Mouse (Mus musculus) heart, embryonic 11.5 days (tissue): ENCODE results near the gene Morc1. TPM values are rescaled to one million over a fixed set of nuclear protein-coding genes. Genes with fewer than 3 reads are reported as not detected.

Experiments
- ATAC-seq: fragments of 200-750 bp; cut with Nextera tagmentation; replicated peaks from 2 replicates; pipeline ENCODE4 v1.8.0; 2017; ENCODE audit warnings: moderate library complexity; ENCODE audit not compliant: insufficient number of reproducible peaks, low FRiP score, low TSS enrichment
- H3K27ac ChIP-seq: fragments of 300-500 bp; sonication (generic); 2 replicates; pipeline ENCODE4 v1.5.1; 2014; ENCODE audit warnings: mild to moderate bottlenecking, low read depth, low read length
- H3K27me3 ChIP-seq: fragments of 300-500 bp; sonication (generic); 2 replicates; pipeline ENCODE4 v1.6.1; 2014; ENCODE audit warnings: mild to moderate bottlenecking, low read length, mixed read lengths; ENCODE audit not compliant: control insufficient read depth, insufficient read depth
- H3K36me3 ChIP-seq: fragments of 300-500 bp; sonication (generic); 2 replicates; pipeline ENCODE4 v1.6.1; 2014; ENCODE audit warnings: mild to moderate bottlenecking, low read length, moderate library complexity, mixed read lengths; ENCODE audit not compliant: control insufficient read depth, insufficient read depth
- H3K4me1 ChIP-seq: fragments of 300-500 bp; sonication (generic); 2 replicates; pipeline ENCODE4 v1.6.1; 2014; ENCODE audit warnings: low read length; ENCODE audit not compliant: control insufficient read depth, insufficient read depth
- H3K4me2 ChIP-seq: fragments of 300-500 bp; sonication (generic); 2 replicates; pipeline ENCODE4 v1.6.1; 2014; ENCODE audit warnings: mild to moderate bottlenecking, moderate library complexity
- H3K4me3 ChIP-seq: fragments of 300-500 bp; sonication (generic); 2 replicates; pipeline ENCODE4 v1.5.1; 2014; ENCODE audit warnings: low read depth, low read length
- H3K9ac ChIP-seq: fragments of 300-500 bp; sonication (generic); 2 replicates; pipeline ENCODE4 v1.6.1; 2014; ENCODE audit warnings: mild to moderate bottlenecking, low read depth, low read length, moderate library complexity
- H3K9me3 ChIP-seq: fragments of 300-500 bp; sonication (generic); replicated peaks from 2 replicates; pipeline ENCODE4 v1.6.1; 2016; ENCODE audit warnings: low read length; ENCODE audit not compliant: control insufficient read depth
- WGBS: fragments of 180-500 bp; shearing (Covaris S2); extraction: QIAGEN DNeasy Blood & Tissue Kit; methylation state at CpG from one replicate; pipeline ENCODE4 v1.1.7; 2014; ENCODE audit not compliant: insufficient replicate concordance; 5-methylcytosine and 5-hydroxymethylcytosine counted together
- polyA plus RNA-seq: library from polyadenylated mRNA; unstranded; fragments of >200 nt; fragmentation: Nextera tagmentation; extraction: Ambion mirVana; gene quantifications from 2 replicates; pipeline ENCODE4 v1.2.1, GENCODE M21; 2014

Morc1 gene
- polyA plus RNA-seq, 1 experiment from 2014 or later: 0.16 TPM

DNA sequence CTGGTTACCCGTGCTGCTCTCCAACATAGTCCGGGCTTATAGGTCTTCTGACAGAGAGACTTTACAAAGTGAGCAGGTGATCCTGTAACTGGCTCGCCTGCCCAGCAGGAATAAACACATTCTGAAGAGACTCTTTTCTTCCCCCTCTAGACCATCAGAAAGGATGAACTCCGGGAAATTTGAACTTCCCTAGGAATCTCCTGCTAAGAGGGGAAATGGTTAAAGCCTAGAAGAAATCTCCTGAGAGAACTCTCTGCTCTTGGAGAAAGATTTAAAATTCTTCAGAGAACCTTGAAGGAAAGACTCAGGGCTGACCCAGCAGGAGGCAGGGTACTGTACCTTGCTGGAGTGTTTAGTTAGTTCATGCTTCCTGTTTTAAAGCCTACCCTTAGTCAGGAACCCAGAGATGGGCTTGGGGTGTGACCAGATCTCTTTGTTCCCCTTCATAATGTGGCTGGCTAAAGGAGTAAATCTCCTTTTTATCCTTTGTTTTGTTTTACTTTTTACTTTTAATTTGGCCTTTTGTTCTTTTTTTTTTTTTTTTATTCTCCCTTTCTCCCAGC, 175.5 kb downstream of the Morc1 start:
- H3K4me2 ChIP-seq: no peak overlapping the region
- no peaks in the 10 kb centered on the region for H3K36me3 ChIP-seq
- no peaks in the 10 kb centered on the region for H3K4me1 ChIP-seq
- H3K27me3 ChIP-seq: no peaks in the 10 kb centered on the region
- no peak overlapping the region for H3K9ac ChIP-seq
- no peak overlapping the region for H3K27ac ChIP-seq
- WGBS: 55% methylated on average over 4 of the region's 4 CpGs
- H3K9me3 ChIP-seq: no peaks in the 10 kb centered on the region
- H3K4me3 ChIP-seq: no peak overlapping the region
- ATAC-seq: no peak

DNA sequence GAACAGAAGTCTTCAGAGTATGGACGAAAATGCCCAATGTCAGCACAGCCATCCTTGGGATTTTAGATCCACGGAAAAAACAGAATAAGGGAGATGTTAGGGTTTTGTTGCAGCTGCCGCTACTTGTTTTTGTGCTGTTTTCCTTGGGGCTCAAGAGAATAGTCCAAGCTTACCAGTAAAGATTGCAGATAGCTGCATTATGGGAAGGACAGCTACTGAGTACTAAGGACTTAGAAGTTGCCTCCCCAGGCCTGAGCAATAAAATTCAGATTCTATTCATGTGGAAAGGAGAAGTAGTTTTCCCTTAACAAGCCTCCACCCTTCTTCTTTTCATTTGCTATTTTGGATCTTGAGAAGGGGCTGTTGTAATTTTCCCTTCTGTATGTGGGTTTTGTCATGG, 177.2 kb downstream of the Morc1 start:
- no peaks in the 10 kb centered on the region for H3K36me3 ChIP-seq
- ATAC-seq: no peak
- H3K4me3 ChIP-seq: no peak overlapping the region
- no peaks in the 10 kb centered on the region for H3K27me3 ChIP-seq
- 84% methylated on average over 3 of the region's 3 CpGs for WGBS
- H3K9me3 ChIP-seq: no peaks in the 10 kb centered on the region
- H3K4me1 ChIP-seq: no peaks in the 10 kb centered on the region
- no peak overlapping the region for H3K4me2 ChIP-seq
- H3K9ac ChIP-seq: no peak overlapping the region
- H3K27ac ChIP-seq: no peak overlapping the region

DNA sequence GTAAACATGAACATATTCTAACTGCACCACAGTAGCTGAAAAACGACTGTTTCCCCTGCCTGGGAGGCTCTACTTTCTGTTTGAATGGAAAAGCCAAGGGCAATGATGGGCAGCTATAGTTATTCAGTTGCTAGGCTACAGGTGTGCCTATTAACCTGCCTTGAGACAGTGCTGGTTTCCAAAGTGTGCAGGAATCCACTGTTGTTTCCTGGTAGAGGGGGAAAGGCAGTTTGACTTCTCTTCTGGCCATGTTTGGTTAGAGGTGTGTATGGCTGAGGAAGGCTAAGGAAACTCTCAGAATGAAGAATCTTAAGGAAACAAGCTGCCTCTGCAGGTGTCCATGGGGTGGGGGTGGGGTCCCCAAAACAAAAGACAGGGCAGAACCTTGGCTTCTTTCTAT, 179.8 kb downstream of the Morc1 start:
- Histone ChIP-seq H3K4me1 (no peaks in the 10 kb centered on the region), H3K36me3 (no peaks in the 10 kb centered on the region), H3K4me3 (no peak overlapping the region), H3K9me3 (no peaks in the 10 kb centered on the region), H3K4me2 (no peak overlapping the region), H3K27me3 (no peaks in the 10 kb centered on the region), H3K9ac (no peak overlapping the region), H3K27ac (no peak overlapping the region)
- no peak for ATAC-seq
- WGBS: 60% methylated on average over 1 of the region's 1 CpGs

DNA sequence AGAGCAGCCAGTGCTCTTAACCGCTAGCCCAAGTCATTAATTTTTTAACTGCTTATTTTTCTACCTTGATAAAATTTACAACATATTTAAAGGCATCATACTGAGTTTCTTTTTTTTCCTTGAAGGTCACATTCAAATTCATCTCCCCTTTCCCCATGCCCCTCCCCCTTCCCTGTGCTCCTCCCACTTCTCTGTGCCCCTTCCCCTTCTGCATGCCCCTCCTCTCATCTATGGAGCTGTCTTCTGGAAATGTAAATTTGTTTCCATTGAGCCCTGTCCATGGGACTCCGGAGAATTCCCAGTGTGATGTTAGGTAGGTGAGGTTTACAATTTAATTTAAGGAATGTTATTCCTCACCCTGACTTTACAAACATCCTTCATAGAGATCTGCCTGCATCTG, 180.4 kb downstream of the Morc1 start:
- H3K36me3 ChIP-seq: no peaks in the 10 kb centered on the region
- no peaks in the 10 kb centered on the region for H3K27me3 ChIP-seq
- ATAC-seq: no peak
- H3K4me3 ChIP-seq: no peak overlapping the region
- no peak overlapping the region for H3K4me2 ChIP-seq
- H3K9ac ChIP-seq: no peak overlapping the region
- 83% methylated on average over 2 of the region's 2 CpGs for WGBS
- no peaks in the 10 kb centered on the region for H3K4me1 ChIP-seq
- no peaks in the 10 kb centered on the region for H3K9me3 ChIP-seq
- no peak overlapping the region for H3K27ac ChIP-seq

DNA sequence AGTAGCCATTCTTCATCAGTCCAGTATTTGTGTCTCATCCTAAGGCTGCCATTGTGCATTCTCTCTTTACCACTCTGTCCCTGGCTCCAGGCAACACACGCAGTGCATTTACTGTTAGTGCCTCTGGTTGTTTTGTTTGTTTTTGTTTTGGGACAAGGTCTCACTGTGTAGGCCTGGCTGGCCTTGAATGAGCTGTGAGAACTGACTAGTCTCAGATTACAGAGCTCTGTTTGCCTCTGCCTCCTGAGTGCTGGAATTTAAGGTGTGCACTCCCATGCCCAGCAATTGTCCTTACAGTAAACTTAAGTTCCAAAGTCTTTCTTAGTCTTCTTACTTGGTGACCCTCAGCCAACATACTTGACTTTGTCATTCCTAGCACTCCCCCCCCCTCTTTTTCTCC, 182.7 kb downstream of the Morc1 start:
- no peak overlapping the region for H3K4me3 ChIP-seq
- H3K9me3 ChIP-seq: no peaks in the 10 kb centered on the region
- H3K9ac ChIP-seq: no peak overlapping the region
- H3K4me2 ChIP-seq: no peak overlapping the region
- H3K27ac ChIP-seq: no peak overlapping the region
- no peaks in the 10 kb centered on the region for H3K4me1 ChIP-seq
- H3K27me3 ChIP-seq: no peaks in the 10 kb centered on the region
- no peak for ATAC-seq
- H3K36me3 ChIP-seq: no peaks in the 10 kb centered on the region
- 29% methylated on average over 1 of the region's 1 CpGs for WGBS

DNA sequence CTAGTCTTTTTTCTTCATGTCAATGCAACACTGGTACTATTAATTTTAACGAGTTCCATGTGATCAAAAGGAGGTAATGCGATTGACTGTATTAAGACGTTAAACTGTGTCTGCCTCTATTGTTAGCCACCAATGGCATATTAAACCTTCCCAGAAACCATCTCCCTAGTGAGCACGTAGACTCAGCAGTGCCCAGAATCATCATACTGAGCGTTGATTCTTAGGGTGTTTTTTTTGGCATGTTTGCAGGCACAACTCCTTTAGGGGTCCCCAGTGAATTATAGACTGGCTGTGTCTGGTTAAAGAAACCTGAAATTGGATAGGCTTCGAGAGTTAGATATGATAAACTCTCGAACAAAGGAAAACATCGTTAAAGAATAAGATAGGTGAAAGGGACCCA, 189.5 kb downstream of the Morc1 start:
- Histone ChIP-seq H3K9me3 (no peaks in the 10 kb centered on the region), H3K4me1 (no peaks in the 10 kb centered on the region), H3K27ac (no peak overlapping the region), H3K4me3 (no peak overlapping the region), H3K4me2 (no peak overlapping the region), H3K9ac (no peak overlapping the region), H3K27me3 (no peaks in the 10 kb centered on the region), H3K36me3 (no peaks in the 10 kb centered on the region)
- ATAC-seq: no peak
- WGBS: 54% methylated on average over 8 of the region's 8 CpGs

DNA sequence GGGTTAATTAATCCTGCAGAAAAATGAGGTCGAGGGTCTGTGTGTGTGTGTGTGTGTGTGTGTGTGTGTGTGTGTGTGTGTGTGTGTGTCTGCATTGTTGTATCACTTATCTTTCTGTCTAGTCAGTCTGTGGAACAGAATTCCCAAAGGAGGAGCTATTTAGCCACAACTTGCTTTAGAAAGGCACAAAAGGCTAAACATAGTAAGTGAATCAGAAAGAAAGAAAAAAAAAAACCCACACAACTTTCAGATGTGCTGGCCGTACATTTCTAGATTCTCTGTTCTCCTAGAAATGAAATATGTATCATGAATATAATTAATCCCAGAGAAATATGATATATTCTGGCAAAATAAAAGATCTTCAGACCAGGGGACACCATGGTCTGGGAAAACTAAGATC, 190.0 kb downstream of the Morc1 start:
- ATAC-seq: no peak
- H3K4me2 ChIP-seq: no peak overlapping the region
- 59% methylated on average over 2 of the region's 2 CpGs for WGBS

DNA sequence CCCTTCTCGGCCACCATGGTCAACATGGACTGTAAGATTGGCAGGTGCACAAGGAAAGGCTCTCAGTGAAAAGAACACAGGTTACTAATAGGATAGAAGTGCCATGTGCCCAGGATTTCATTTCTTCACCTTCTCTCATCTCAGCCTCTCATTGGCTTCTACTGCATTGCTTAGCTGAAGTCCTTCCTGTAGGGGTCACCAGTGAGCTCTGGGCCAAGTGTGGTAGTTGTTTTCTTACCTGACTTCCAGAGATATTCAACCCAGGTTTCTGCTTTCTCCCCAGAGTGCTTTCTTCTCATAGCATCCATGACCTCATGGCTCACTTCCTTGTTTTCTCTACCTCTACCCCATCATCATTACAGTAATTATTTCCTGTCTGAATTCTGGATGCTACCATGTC, 192.4 kb downstream of the Morc1 start:
- WGBS: 69% methylated on average over 1 of the region's 1 CpGs
- H3K4me3 ChIP-seq: no peak overlapping the region
- H3K9ac ChIP-seq: no peak overlapping the region

More for the DNA sequence above, 190.0 kb downstream of the Morc1 start:
- H3K36me3 ChIP-seq: no peaks in the 10 kb centered on the region
- no peak overlapping the region for H3K27ac ChIP-seq
- H3K27me3 ChIP-seq: no peaks in the 10 kb centered on the region
- no peaks in the 10 kb centered on the region for H3K9me3 ChIP-seq
- no peak overlapping the region for H3K4me3 ChIP-seq
- H3K4me1 ChIP-seq: no peaks in the 10 kb centered on the region
- H3K9ac ChIP-seq: no peak overlapping the region

DNA sequence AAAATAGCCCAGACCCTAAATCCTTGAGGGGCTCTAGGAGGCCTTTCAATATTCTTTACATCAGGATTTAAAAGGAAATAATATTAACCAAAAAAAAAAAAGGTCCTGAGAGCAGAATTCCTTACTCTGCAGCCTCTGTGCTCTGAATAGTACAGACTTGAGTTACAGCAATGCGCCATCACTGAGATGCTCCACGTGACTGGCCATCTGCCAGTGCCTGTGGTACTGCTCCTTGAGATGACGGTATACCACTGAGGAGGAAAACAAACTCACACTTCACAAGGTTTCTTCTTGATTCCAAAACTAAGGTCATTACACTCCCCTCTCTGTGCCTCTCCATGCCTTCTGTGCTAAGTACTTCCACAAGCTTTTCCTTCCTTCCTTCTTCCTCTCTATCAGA, 195.1 kb downstream of the Morc1 start:
- H3K9me3 ChIP-seq: no peaks in the 10 kb centered on the region
- 71% methylated on average over 3 of the region's 3 CpGs for WGBS
- no peak for ATAC-seq
- no peak overlapping the region for H3K4me2 ChIP-seq
- H3K27me3 ChIP-seq: no peaks in the 10 kb centered on the region
- H3K4me3 ChIP-seq: no peak overlapping the region
- no peak overlapping the region for H3K9ac ChIP-seq
- no peak overlapping the region for H3K27ac ChIP-seq
- H3K4me1 ChIP-seq: no peaks in the 10 kb centered on the region
- H3K36me3 ChIP-seq: no peaks in the 10 kb centered on the region

More for the DNA sequence above, 192.4 kb downstream of the Morc1 start:
- no peak overlapping the region for H3K4me2 ChIP-seq
- H3K27ac ChIP-seq: no peak overlapping the region
- H3K4me1 ChIP-seq: no peaks in the 10 kb centered on the region
- no peaks in the 10 kb centered on the region for H3K36me3 ChIP-seq
- no peaks in the 10 kb centered on the region for H3K27me3 ChIP-seq
- ATAC-seq: no peak
- no peaks in the 10 kb centered on the region for H3K9me3 ChIP-seq
